Comparison of ENCODE assay signal across 31 mouse cellular contexts in the genomic region with DNA sequence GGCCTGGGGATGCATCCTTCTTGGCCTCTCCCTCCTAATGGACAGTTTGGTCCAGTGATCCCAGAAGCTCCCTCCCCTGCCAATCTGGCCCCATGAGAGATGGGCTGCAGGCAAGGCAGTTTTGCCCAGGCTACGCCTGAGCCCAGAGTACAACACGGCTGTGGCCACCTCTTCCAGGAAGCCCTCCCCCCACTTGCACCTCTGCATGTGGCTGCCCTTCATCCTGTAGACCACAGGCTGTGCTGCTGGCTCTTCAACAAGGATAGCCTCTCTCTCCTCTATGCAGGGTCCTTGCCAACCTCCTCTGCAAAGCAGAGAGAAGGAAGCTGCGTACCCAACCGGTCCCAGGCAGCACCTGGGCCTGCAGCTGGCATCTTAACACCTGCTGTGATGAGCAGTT. TPM values are rescaled to one million over a fixed set of nuclear protein-coding genes. Genes with fewer than 3 reads are reported as not detected.
DNase-seq lines count a peak whose midpoint lies in the region; ATAC-seq and TF ChIP-seq lines count a peak whose summit lies in the region.
"Had no signal": no experiment of that assay in that cellular context is flagged by ENCODE, and none has a peak within 500 bp of the region (broad histone marks: within the 10 kb centered on the region; RNA-seq: fewer than 3 reads in every experiment).

No protein-coding gene starts in this region.

- H3K36me3 ChIP-seq in hindbrain, embryonic 16.5 days (ENCODE audit: control insufficient read depth, insufficient read depth, low read length) = no peaks in the 10 kb centered on the region
- H3K36me3 ChIP-seq in hindbrain, embryonic 10.5 days = no peaks in the 10 kb centered on the region
- no peaks in the 10 kb centered on the region for H3K36me3 ChIP-seq in midbrain, embryonic 16.5 days (ENCODE audit: control insufficient read depth, insufficient read depth, low read length)
- no peaks in the 10 kb centered on the region for H3K36me3 ChIP-seq in midbrain, embryonic 13.5 days
- no peaks in the 10 kb centered on the region for H3K36me3 ChIP-seq in stomach, postnatal 0 days (ENCODE audit: control insufficient read depth, insufficient read depth, low read length)
- H3K36me3 ChIP-seq: embryonic facial prominence, embryonic 15.5 days; forebrain, embryonic 15.5 days; heart, embryonic 15.5 days; intestine, embryonic 15.5 days; limb, embryonic 15.5 days; lung, embryonic 15.5 days had no signal

- H3K9ac ChIP-seq in hindbrain, embryonic 16.5 days (ENCODE audit: low read depth, low read length) = no peak overlapping the region
- H3K9ac ChIP-seq in midbrain, embryonic 16.5 days (ENCODE audit: low read depth, low read length) = no peak overlapping the region
- no peak overlapping the region for H3K9ac ChIP-seq in midbrain, embryonic 13.5 days (replicated peaks)
- H3K9ac ChIP-seq in stomach, postnatal 0 days (ENCODE audit: low read length) = no peak overlapping the region
- H3K9ac ChIP-seq: embryonic facial prominence, embryonic 15.5 days; heart, embryonic 15.5 days; intestine, embryonic 15.5 days; limb, embryonic 15.5 days; liver, embryonic 14.5 days; lung, embryonic 15.5 days had no signal

- no peak overlapping the region for H3K4me3 ChIP-seq in hindbrain, embryonic 16.5 days (ENCODE audit: low read length)
- H3K4me3 ChIP-seq in hindbrain, embryonic 10.5 days = no peak overlapping the region
- H3K4me3 ChIP-seq in midbrain, embryonic 16.5 days (ENCODE audit: low read depth, low read length) = no peak overlapping the region
- H3K4me3 ChIP-seq in midbrain, embryonic 13.5 days (replicated peaks) = no peak overlapping the region
- no peak overlapping the region for H3K4me3 ChIP-seq in stomach, postnatal 0 days (ENCODE audit: low read depth, low read length)
- H3K4me3 ChIP-seq: embryonic facial prominence, embryonic 15.5 days; heart, adult 2 months; heart, embryonic 15.5 days; intestine, embryonic 15.5 days; limb, embryonic 15.5 days; lung, embryonic 15.5 days; megakaryocyte, embryonic 14.5 days had no signal

- no peak for TF ChIP-seq EP300 in stomach, postnatal 0 days (optimal IDR thresholded peaks at IDR 0.05)

- H3K4me2 ChIP-seq in hindbrain, embryonic 16.5 days (ENCODE audit: low read length) = peak overlapping the region; percentile 77
- H3K4me2 ChIP-seq in midbrain, embryonic 16.5 days (ENCODE audit: low read length) = peak overlapping the region; percentile 80
- H3K4me2 ChIP-seq in midbrain, embryonic 13.5 days (replicated peaks) = no peak overlapping the region
- H3K4me2 ChIP-seq in stomach, postnatal 0 days (replicated peaks; ENCODE audit: low read depth) = no peak overlapping the region
- H3K4me2 ChIP-seq: embryonic facial prominence, embryonic 15.5 days; heart, embryonic 15.5 days; intestine, embryonic 15.5 days; limb, embryonic 15.5 days; lung, embryonic 15.5 days had no signal

- no peaks in the 10 kb centered on the region; the same call in 1 of the 2 replicates for H3K27me3 ChIP-seq in hindbrain, embryonic 16.5 days (replicated peaks; ENCODE audit: control insufficient read depth, insufficient read depth, low read length)
- H3K27me3 ChIP-seq in hindbrain, embryonic 10.5 days (ENCODE audit: insufficient read depth, poor library complexity, severe bottlenecking) = peaks cover 38% of the 10 kb centered on the region
- H3K27me3 ChIP-seq in midbrain, embryonic 16.5 days (ENCODE audit: control insufficient read depth, insufficient read depth, low read depth, low read length) = no peaks in the 10 kb centered on the region
- peaks cover 30% of the 10 kb centered on the region for H3K27me3 ChIP-seq in midbrain, embryonic 13.5 days
- H3K27me3 ChIP-seq in stomach, postnatal 0 days (ENCODE audit: control insufficient read depth, insufficient read depth, low read length) = no peaks in the 10 kb centered on the region

- 74% methylated on average over 4 of the region's 4 CpGs for WGBS in hindbrain, embryonic 16.5 days
- 76% methylated on average over 4 of the region's 4 CpGs for WGBS in hindbrain, embryonic 10.5 days
- 77% methylated on average over 4 of the region's 4 CpGs for WGBS in midbrain, embryonic 16.5 days
- WGBS in midbrain, embryonic 13.5 days = 72% methylated on average over 4 of the region's 4 CpGs
- 76% methylated on average over 4 of the region's 4 CpGs for WGBS in stomach, postnatal 0 days

- intact Hi-C loops in heart, postnatal 36 days (cut with DNase I) = no loop called here

- ATAC-seq in hindbrain, embryonic 16.5 days = no peak
- ATAC-seq in midbrain, embryonic 16.5 days = no peak
- no peak for ATAC-seq in midbrain, embryonic 13.5 days
- peak; percentile 31; the same call in 1 of the 2 replicates for ATAC-seq in stomach, postnatal 0 days (ENCODE audit: low FRiP score, low TSS enrichment)
- ATAC-seq: forebrain, embryonic 15.5 days; intestine, embryonic 15.5 days had no signal

- DNase-seq in hindbrain, embryonic 10.5 days (ENCODE audit: low spot score) = no peak
- peak; percentile 77 for DNase-seq in cerebellum, adult 9-11 months
- no peak for DNase-seq in stomach, postnatal 0 days (ENCODE audit: low spot score)
- DNase-seq in heart, postnatal 36 days = no peak
- DNase-seq: adrenal gland, adult 2 months; gastrocnemius, postnatal 25 days; heart, adult 2 months; heart, postnatal 4 days; kidney, adult 8-10 months; kidney, postnatal 14 days; left cerebral cortex, postnatal 4 days; lung, postnatal 36 days had no signal

- no peak for TF ChIP-seq CTCF in stomach, postnatal 0 days (IDR thresholded peaks at IDR 0.05; ENCODE audit: low read depth)

- H3K27ac ChIP-seq in hindbrain, embryonic 16.5 days (ENCODE audit: low read depth, low read length) = no peak overlapping the region
- no peak overlapping the region for H3K27ac ChIP-seq in hindbrain, embryonic 10.5 days
- no peak overlapping the region for H3K27ac ChIP-seq in midbrain, embryonic 16.5 days (ENCODE audit: low read length)
- no peak overlapping the region for H3K27ac ChIP-seq in midbrain, embryonic 13.5 days
- no peak overlapping the region for H3K27ac ChIP-seq in stomach, postnatal 0 days (replicated peaks)
- H3K27ac ChIP-seq: embryonic facial prominence, embryonic 15.5 days; forebrain, embryonic 15.5 days; heart, adult 2 months; heart, embryonic 15.5 days; intestine, embryonic 15.5 days; limb, embryonic 15.5 days; liver, embryonic 14.5 days; lung, embryonic 15.5 days had no signal

- peaks cover 12% of the 10 kb centered on the region for H3K4me1 ChIP-seq in hindbrain, embryonic 16.5 days (ENCODE audit: control insufficient read depth, insufficient read depth, low read depth, low read length)
- peaks cover 9% of the 10 kb centered on the region for H3K4me1 ChIP-seq in hindbrain, embryonic 10.5 days (replicated peaks)
- H3K4me1 ChIP-seq in midbrain, embryonic 16.5 days (ENCODE audit: control insufficient read depth, insufficient read depth, low read length) = no peaks in the 10 kb centered on the region
- peaks cover 10% of the 10 kb centered on the region for H3K4me1 ChIP-seq in midbrain, embryonic 13.5 days (replicated peaks)
- no peaks in the 10 kb centered on the region for H3K4me1 ChIP-seq in stomach, postnatal 0 days (replicated peaks; ENCODE audit: control insufficient read depth, insufficient read depth)
- H3K4me1 ChIP-seq: lung, embryonic 15.5 days; megakaryocyte, embryonic 14.5 days had no signal

- H3K9me3 ChIP-seq in hindbrain, embryonic 16.5 days (ENCODE audit: control insufficient read depth, low read length) = no peaks in the 10 kb centered on the region
- no peaks in the 10 kb centered on the region for H3K9me3 ChIP-seq in hindbrain, embryonic 10.5 days
- no peaks in the 10 kb centered on the region for H3K9me3 ChIP-seq in midbrain, embryonic 16.5 days (replicated peaks; ENCODE audit: control insufficient read depth, low read length, poor library complexity, severe bottlenecking)
- H3K9me3 ChIP-seq in midbrain, embryonic 13.5 days = no peaks in the 10 kb centered on the region
- no peaks in the 10 kb centered on the region for H3K9me3 ChIP-seq in stomach, postnatal 0 days (ENCODE audit: control insufficient read depth, low read length)
- H3K9me3 ChIP-seq: embryonic facial prominence, embryonic 15.5 days; forebrain, embryonic 15.5 days; heart, embryonic 15.5 days; intestine, embryonic 15.5 days; limb, embryonic 15.5 days; lung, embryonic 15.5 days; megakaryocyte, embryonic 14.5 days had no signal

RNA-seq across cellular contexts. Expression of gene Kcnt1, which starts 15.5 kb away (rescaled TPM):
- polyA plus RNA-seq in hindbrain, embryonic 16.5 days (2015; fragmentation: Nextera tagmentation; extraction: Ambion mirVana) = 21.2 and 27.4 TPM in 2 replicates
- 0.45 and 1.0 TPM in 2 replicates for polyA plus RNA-seq in hindbrain, embryonic 10.5 days (2016; fragmentation: Nextera tagmentation; extraction: Ambion mirVana)
- polyA plus RNA-seq in midbrain, embryonic 16.5 days (2015; fragmentation: Nextera tagmentation; extraction: Ambion mirVana) = 18.8 and 21.8 TPM in 2 replicates
- polyA plus RNA-seq in midbrain, embryonic 13.5 days (2015; fragmentation: Nextera tagmentation; extraction: Ambion mirVana) = 4.4 and 5.9 TPM in 2 replicates
- 0.19 and 0.30 TPM in 2 replicates for polyA plus RNA-seq in stomach, postnatal 0 days (2015; fragmentation: Nextera tagmentation; extraction: Ambion mirVana)
- total RNA-seq in heart, postnatal 36 days (2021) = under 1 TPM; 0.22 to 0.27 TPM
- total RNA-seq: MEL had no signal
- polyA plus RNA-seq: C2C12; heart, embryonic 15.5 days had no signal

RNA-seq across cellular contexts. Expression of gene Sohlh1, which starts 32.0 kb away (rescaled TPM):
- not detected in 2 replicates for polyA plus RNA-seq in hindbrain, embryonic 16.5 days (2015; fragmentation: Nextera tagmentation; extraction: Ambion mirVana)
- polyA plus RNA-seq in hindbrain, embryonic 10.5 days (2016; fragmentation: Nextera tagmentation; extraction: Ambion mirVana) = not detected in 2 replicates
- polyA plus RNA-seq in midbrain, embryonic 16.5 days (2015; fragmentation: Nextera tagmentation; extraction: Ambion mirVana) = not detected in 2 replicates
- polyA plus RNA-seq in midbrain, embryonic 13.5 days (2015; fragmentation: Nextera tagmentation; extraction: Ambion mirVana) = not detected in 2 replicates
- 0.10 TPM in 1 of 2 replicates, not detected in the other for polyA plus RNA-seq in stomach, postnatal 0 days (2015; fragmentation: Nextera tagmentation; extraction: Ambion mirVana)
- total RNA-seq in heart, postnatal 36 days (2021) = not detected
- total RNA-seq: adrenal gland, adult 2 months; adrenal gland, postnatal 4 days; gastrocnemius, postnatal 25 days; heart, adult 2 months; heart, postnatal 4 days; layer of hippocampus, adult 8-10 months; left cerebral cortex, adult 8-10 months; left cerebral cortex, postnatal 4 days; MEL; midbrain, postnatal 0 days had no signal
- polyA plus RNA-seq: adrenal gland, adult 2 months; C2C12; embryonic facial prominence, embryonic 15.5 days; forebrain, embryonic 15.5 days; heart, adult 2 months; heart, embryonic 15.5 days; intestine, embryonic 15.5 days; limb, embryonic 15.5 days; liver, embryonic 14.5 days; lung, embryonic 15.5 days; midbrain, postnatal 0 days; small intestine, adult 2 months had no signal

RNA-seq across cellular contexts. Expression of gene Lcn9, which starts 56.1 kb away (rescaled TPM):
- not detected in 2 replicates for polyA plus RNA-seq in hindbrain, embryonic 16.5 days (2015; fragmentation: Nextera tagmentation; extraction: Ambion mirVana)
- polyA plus RNA-seq in hindbrain, embryonic 10.5 days (2016; fragmentation: Nextera tagmentation; extraction: Ambion mirVana) = not detected in 2 replicates
- not detected in 2 replicates for polyA plus RNA-seq in midbrain, embryonic 16.5 days (2015; fragmentation: Nextera tagmentation; extraction: Ambion mirVana)
- not detected in 2 replicates for polyA plus RNA-seq in midbrain, embryonic 13.5 days (2015; fragmentation: Nextera tagmentation; extraction: Ambion mirVana)
- not detected in 2 replicates for polyA plus RNA-seq in stomach, postnatal 0 days (2015; fragmentation: Nextera tagmentation; extraction: Ambion mirVana)
- total RNA-seq in heart, postnatal 36 days (2021) = not detected
- total RNA-seq: adrenal gland, adult 2 months; adrenal gland, postnatal 4 days; gastrocnemius, postnatal 25 days; heart, adult 2 months; heart, postnatal 4 days; layer of hippocampus, adult 8-10 months; left cerebral cortex, adult 8-10 months; left cerebral cortex, postnatal 4 days; MEL; midbrain, postnatal 0 days had no signal
- polyA plus RNA-seq: adrenal gland, adult 2 months; C2C12; embryonic facial prominence, embryonic 15.5 days; forebrain, embryonic 15.5 days; heart, adult 2 months; heart, embryonic 15.5 days; intestine, embryonic 15.5 days; limb, embryonic 15.5 days; liver, embryonic 14.5 days; lung, embryonic 15.5 days; midbrain, postnatal 0 days; small intestine, adult 2 months; urinary bladder, adult 2 months had no signal

Comparison
In these comparisons a context has a peak if more than half of its experiments do, and no peak if none do; other contexts are left out.
1. H3K4me2 ChIP-seq: peak in hindbrain, embryonic 16.5 days (single experiment) and midbrain, embryonic 16.5 days (single experiment); none in midbrain, embryonic 13.5 days (single experiment) and stomach, postnatal 0 days (single experiment).